Mouse (Mus musculus): Measurements from ENCODE around the gene Zswim8.

Zswim8 gene

GRCm38 (mm10) chr14:20707201-20708190, at the start of gene Zswim8:
Zswim8 (plus strand) TSS chr14:20707552.
- DNase-seq (ENCODE audit: low read depth) = peak; percentile 87

- no peak for DNase-seq (ENCODE audit: low read depth)
Observed at GRCm38 (mm10) chr14:20658326-20658725, 49.0 kb upstream of the Zswim8 start.

GRCm38 (mm10) chr14:20658902-20659301, 48.5 kb upstream of the Zswim8 start:
- no peak for DNase-seq (ENCODE audit: low read depth)

GRCm38 (mm10) chr14:20659687-20660086, 47.7 kb upstream of the Zswim8 start:
- DNase-seq (ENCODE audit: low read depth) = no peak

GRCm38 (mm10) chr14:20660827-20661660, 46.3 kb upstream of the Zswim8 start:
- peak; percentile 88 for DNase-seq (ENCODE audit: low read depth)

GRCm38 (mm10) chr14:20661661-20662331, 45.6 kb upstream of the Zswim8 start:
- DNase-seq (ENCODE audit: low read depth) = no peak

- no peak for DNase-seq (ENCODE audit: low read depth)
Observed at GRCm38 (mm10) chr14:20662740-20663139, 44.6 kb upstream of the Zswim8 start.

GRCm38 (mm10) chr14:20663601-20664000, 43.8 kb upstream of the Zswim8 start:
- DNase-seq (ENCODE audit: low read depth) = no peak

GRCm38 (mm10) chr14:20664436-20664835, 42.9 kb upstream of the Zswim8 start:
- no peak for DNase-seq (ENCODE audit: low read depth)

- DNase-seq (ENCODE audit: low read depth) = no peak
Observed at GRCm38 (mm10) chr14:20667469-20667868, 39.9 kb upstream of the Zswim8 start.

GRCm38 (mm10) chr14:20668154-20668810, 39.1 kb upstream of the Zswim8 start, which contains the start of gene Synpo2l:
Synpo2l (minus strand) TSS chr14:20668354.
- DNase-seq (ENCODE audit: low read depth) = no peak

- no peak for DNase-seq (ENCODE audit: low read depth)
Observed at GRCm38 (mm10) chr14:20672990-20673389, 34.4 kb upstream of the Zswim8 start.

GRCm38 (mm10) chr14:20673735-20674063, 33.7 kb upstream of the Zswim8 start:
- DNase-seq (ENCODE audit: low read depth) = no peak

- peak; percentile 97 for DNase-seq (ENCODE audit: low read depth)
Observed at GRCm38 (mm10) chr14:20674064-20674833, 33.1 kb upstream of the Zswim8 start, which contains the start of gene Sec24c. Sec24c (plus strand) TSS chr14:20674308.

GRCm38 (mm10) chr14:20677906-20678305, 29.4 kb upstream of the Zswim8 start:
- DNase-seq (ENCODE audit: low read depth) = no peak

- no peak for DNase-seq (ENCODE audit: low read depth)
Observed at GRCm38 (mm10) chr14:20681742-20682141, 25.6 kb upstream of the Zswim8 start.

- DNase-seq (ENCODE audit: low read depth) = no peak
Observed at GRCm38 (mm10) chr14:20682498-20682897, 24.9 kb upstream of the Zswim8 start.

- DNase-seq (ENCODE audit: low read depth) = no peak
Observed at GRCm38 (mm10) chr14:20686576-20686975, 20.8 kb upstream of the Zswim8 start.

GRCm38 (mm10) chr14:20689009-20689408, 18.3 kb upstream of the Zswim8 start:
- DNase-seq (ENCODE audit: low read depth) = no peak

GRCm38 (mm10) chr14:20691772-20692171, 15.6 kb upstream of the Zswim8 start:
- no peak for DNase-seq (ENCODE audit: low read depth)
